Mouse (Mus musculus): Measurements from ENCODE around the gene Lrrc8a.

DNA sequence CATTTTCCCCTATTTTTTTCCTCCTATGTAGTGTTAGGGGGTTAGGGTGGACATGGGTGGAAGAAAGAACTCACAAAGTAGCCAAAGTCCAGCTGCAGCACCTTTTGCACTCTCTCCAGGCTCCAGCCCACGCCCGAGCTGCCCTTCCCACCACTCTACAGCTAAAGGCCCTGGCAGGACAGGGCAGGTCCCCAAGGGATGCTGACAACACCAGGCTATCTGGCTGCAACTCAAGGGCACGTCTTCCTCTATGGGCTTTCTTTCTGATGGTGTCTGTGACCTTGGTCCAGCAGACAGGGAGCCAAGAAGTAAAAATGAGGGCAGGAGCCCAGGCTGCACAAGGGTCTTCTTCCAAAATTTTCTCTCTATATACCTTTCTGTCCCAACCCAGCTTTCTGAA lies 44.1 kb downstream of the Lrrc8a start:
- TF ChIP-seq CTCF (IDR thresholded peaks at IDR 0.05; ENCODE audit: extremely low read depth, insufficient read depth, low read length) (no peak), POLR2A (IDR thresholded peaks at IDR 0.05; ENCODE audit: extremely low read depth, insufficient read depth, low read length) (no peak)

Data from cortical plate, adult 2 months (tissue).